Mouse (Mus musculus) forebrain, postnatal 0 days (tissue): ENCODE data around the gene Hat1. TPM values are rescaled to one million over a fixed set of nuclear protein-coding genes. Genes with fewer than 3 reads are reported as not detected.
"Not testable (repeated sequence)": the region's sequence is repeated elsewhere in the genome, so short reads cannot be mapped to it uniquely, and the experiment has no call there.

Experiments used
- ATAC-seq: fragments of 200-750 bp; cut with Nextera tagmentation; 2 replicates; pipeline ENCODE4 v1.8.0; 2017; ENCODE audit warnings: mild to moderate bottlenecking, moderate library complexity
- DNase-seq: peaks from one replicate; pipeline ENCODE4 v3.0.0-alpha.2; 2015
- H3K27ac ChIP-seq: fragments of 300-500 bp; sonication (generic); 2 replicates; pipeline ENCODE4 v1.5.1; 2014; ENCODE audit warnings: low read depth, mild to moderate bottlenecking, antibody characterized with exemption, low read length, moderate library complexity, mixed read lengths
- H3K27me3 ChIP-seq: fragments of 300-500 bp; sonication (generic); 2 replicates; pipeline ENCODE4 v1.6.1; 2014; ENCODE audit warnings: mild to moderate bottlenecking, low read length, mixed read lengths; ENCODE audit not compliant: insufficient read depth
- H3K36me3 ChIP-seq: fragments of 300-500 bp; sonication (generic); 2 replicates; pipeline ENCODE4 v1.6.1; 2014; ENCODE audit warnings: mild to moderate bottlenecking, moderate library complexity; ENCODE audit not compliant: insufficient read depth
- H3K4me1 ChIP-seq: fragments of 300-500 bp; sonication (generic); 2 replicates; pipeline ENCODE4 v1.6.1; 2014; ENCODE audit warnings: antibody characterized with exemption; ENCODE audit not compliant: insufficient read depth
- H3K4me2 ChIP-seq: fragments of 300-500 bp; sonication (generic); 2 replicates; pipeline ENCODE4 v1.6.1; 2014; ENCODE audit warnings: low read depth, mild to moderate bottlenecking, moderate library complexity
- H3K4me3 ChIP-seq: fragments of 300-500 bp; sonication (generic); 2 replicates; pipeline ENCODE4 v1.5.1; 2014; ENCODE audit warnings: low read depth, low read length, mixed read lengths
- H3K9ac ChIP-seq: fragments of 300-500 bp; sonication (generic); 2 replicates; pipeline ENCODE4 v1.6.1; 2014; ENCODE audit warnings: mild to moderate bottlenecking
- H3K9me3 ChIP-seq: fragments of 300-500 bp; sonication (generic); 2 replicates; pipeline ENCODE4 v1.6.1; 2016; ENCODE audit warnings: low read length
- CTCF ChIP-seq: sonication (generic); IDR thresholded peaks from 2 replicates; pipeline ENCODE4 v1.5.1; 2016; ENCODE audit warnings: antibody characterized with exemption, control low read depth, low read depth
- WGBS: fragments of 180-500 bp; shearing (Covaris S2); extraction: QIAGEN DNeasy Blood & Tissue Kit; methylation state at CpG from one replicate; pipeline ENCODE4 v1.1.7; 2014; 5-methylcytosine and 5-hydroxymethylcytosine counted together
- polyA plus RNA-seq: library from polyadenylated mRNA; unstranded; fragments of >200 nt; fragmentation: Nextera tagmentation; extraction: Ambion mirVana; gene quantifications from 2 replicates; pipeline ENCODE4 v1.2.1, GENCODE M21; 2015
- total RNA-seq: library from RNA; depleted of rRNA; stranded (reverse); fragments of >200 nt; gene quantifications from 2 replicates; pipeline ENCODE4 v1.2.3, GENCODE M21; 2014

Gene Hat1
- total and polyA plus RNA-seq, 2 experiments from 2014 or later = 27.1 to 37.1 TPM

DNA sequence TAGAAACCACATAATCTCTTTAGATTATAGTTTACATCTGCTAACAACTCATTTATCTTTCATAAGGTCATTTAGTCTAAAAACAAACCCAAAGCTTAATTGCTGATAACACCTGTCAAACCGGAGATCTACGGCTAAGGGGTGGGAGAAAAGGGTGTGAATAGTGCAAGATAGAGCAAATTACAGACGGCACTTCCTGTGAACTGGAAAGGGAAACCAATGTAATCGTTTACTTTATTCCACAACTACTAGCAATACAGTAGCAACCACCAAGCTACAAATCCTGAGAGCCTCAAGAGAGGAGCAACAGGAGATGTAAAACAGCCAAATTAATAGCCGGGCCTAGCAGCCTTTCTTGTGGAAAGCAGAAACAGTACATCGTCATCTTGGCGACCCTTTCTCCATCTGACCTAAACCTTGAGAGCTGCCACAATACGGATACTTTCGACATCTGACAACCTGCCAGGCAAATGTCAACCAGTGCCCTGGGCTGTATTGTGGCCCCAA, 22.1 kb upstream of the Hat1 start:
- DNase-seq (no peak), ATAC-seq (no peak)
- Histone ChIP-seq H3K4me3 (peak overlapping the region; percentile 93), H3K27ac (peak overlapping the region; percentile 87; the same call in 1 of the 2 replicates), H3K4me2 (peak overlapping the region; percentile 73), H3K27me3 (no peaks in the 10 kb centered on the region), H3K9me3 (no peaks in the 10 kb centered on the region), H3K36me3 (no peaks in the 10 kb centered on the region), H3K4me1 (peaks cover 9% of the 10 kb centered on the region; the same call in 1 of the 2 replicates), H3K9ac (peak overlapping the region; percentile 80)
- no peak for TF ChIP-seq CTCF
- 8% methylated on average over 9 of the region's 9 CpGs for WGBS

DNA sequence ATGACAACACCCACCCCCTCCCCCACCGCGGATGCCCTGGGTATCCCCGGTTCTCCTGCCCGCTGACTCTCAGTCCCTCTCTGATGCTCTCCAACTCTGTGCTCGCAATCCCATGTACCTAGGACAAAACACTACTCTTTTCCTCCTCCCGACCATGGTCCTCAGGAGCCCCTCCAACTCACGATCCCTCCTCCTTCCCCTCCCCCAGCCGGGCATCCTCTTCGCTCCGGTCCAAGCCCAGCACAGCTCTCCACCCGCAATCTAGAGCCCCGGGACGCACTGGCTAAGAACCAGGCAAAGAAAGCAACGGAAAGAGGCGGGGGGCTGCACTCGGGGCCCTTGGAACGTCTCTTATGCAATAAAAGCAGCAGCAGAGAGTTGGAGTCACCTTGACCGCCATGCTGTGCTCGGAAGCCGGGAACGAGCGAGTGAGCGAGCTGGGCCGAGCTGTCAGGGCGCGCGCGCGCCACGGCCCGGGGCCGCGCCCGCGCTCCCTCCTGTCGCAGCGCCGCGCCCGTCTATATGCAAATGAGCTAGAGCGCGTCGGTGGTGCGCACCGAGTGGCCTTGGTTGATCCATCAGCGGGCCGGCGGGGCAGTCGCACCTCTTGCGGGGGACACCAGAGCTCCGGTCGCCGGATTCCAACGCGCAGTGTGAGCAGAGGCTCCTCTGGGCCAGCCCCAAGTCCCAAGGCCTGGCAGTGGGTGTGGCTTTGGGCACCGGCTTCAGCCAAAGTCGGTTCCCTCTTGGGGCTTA, 21.5 kb upstream of the Hat1 start, which contains the start of gene Slc25a12:
Slc25a12 (minus strand) TSS at position 625 of the 756 bp plus-strand sequence.
- peak; percentile 94 for ATAC-seq
- no peak for TF ChIP-seq CTCF
- Histone ChIP-seq H3K27ac (peak within 1 kb of the TSS; percentile 87), H3K4me1 (peaks cover 9% of the 10 kb centered on the region; the same call in 1 of the 2 replicates), H3K36me3 (no peaks in the 10 kb centered on the region), H3K9ac (peak within 1 kb of the TSS; percentile 80), H3K27me3 (no peaks in the 10 kb centered on the region), H3K4me2 (peak within 1 kb of the TSS; percentile 73), H3K9me3 (no peaks in the 10 kb centered on the region), H3K4me3 (peak within 1 kb of the TSS; percentile 93)
- DNase-seq = peak; percentile 91
- 2% methylated on average over 56 of the region's 57 CpGs for WGBS

DNA sequence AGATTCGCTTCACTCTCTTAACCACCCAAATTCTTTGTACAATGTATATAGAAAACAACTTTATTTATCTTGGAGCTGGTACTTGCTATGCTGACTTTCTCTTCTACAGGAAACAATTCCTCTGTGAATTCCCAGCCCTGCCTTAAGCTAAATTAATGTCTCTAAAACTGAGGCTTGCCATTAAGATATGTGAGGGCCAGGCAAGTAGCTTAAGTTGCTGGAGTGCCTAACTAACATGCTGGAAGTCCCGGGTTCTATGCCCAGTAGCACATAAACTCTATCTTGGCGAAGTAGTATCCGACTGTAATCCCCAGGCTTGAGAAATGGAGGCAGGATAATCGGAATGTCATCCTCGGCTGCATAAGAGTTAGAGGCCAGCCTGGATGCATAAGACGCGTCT, 20.7 kb upstream of the Hat1 start:
- ATAC-seq = no peak

DNA sequence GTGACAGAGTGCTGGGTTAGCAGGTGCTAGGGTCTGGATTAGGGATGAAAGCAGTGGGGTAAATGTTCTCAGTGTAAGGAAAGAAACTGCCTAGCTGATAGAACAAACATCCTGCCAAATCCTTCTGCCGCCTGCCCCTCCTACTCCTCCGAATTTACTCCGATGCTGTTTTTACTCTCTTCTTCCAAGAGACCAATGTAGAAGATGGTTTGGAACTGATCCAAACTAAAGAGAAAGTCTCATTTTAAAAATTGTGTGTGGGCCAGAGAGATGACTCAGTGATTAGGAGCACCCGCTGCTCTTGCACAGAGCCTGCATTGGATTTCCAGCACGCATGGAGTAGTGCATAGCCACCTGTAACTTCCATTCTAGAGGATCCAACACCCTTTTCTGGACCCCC, 17.0 kb upstream of the Hat1 start:
- Histone ChIP-seq H3K9me3 (no peaks in the 10 kb centered on the region), H3K4me2 (no peak overlapping the region), H3K4me3 (no peak overlapping the region), H3K9ac (no peak overlapping the region), H3K27me3 (no peaks in the 10 kb centered on the region), H3K27ac (no peak overlapping the region), H3K36me3 (no peaks in the 10 kb centered on the region), H3K4me1 (no peaks in the 10 kb centered on the region)
- WGBS = 49% methylated on average over 5 of the region's 5 CpGs
- TF ChIP-seq CTCF = no peak
- DNase-seq (peak; percentile 46), ATAC-seq (peak; percentile 8; the same call in 1 of the 2 replicates)

More for the DNA sequence above, 20.7 kb upstream of the Hat1 start:
- no peaks in the 10 kb centered on the region for H3K27me3 ChIP-seq
- no peak overlapping the region for H3K9ac ChIP-seq
- no peak overlapping the region for H3K27ac ChIP-seq
- peak overlapping the region; percentile 73 for H3K4me2 ChIP-seq
- WGBS = 37% methylated on average over 8 of the region's 8 CpGs
- H3K36me3 ChIP-seq = no peaks in the 10 kb centered on the region
- no peaks in the 10 kb centered on the region for H3K9me3 ChIP-seq
- peak overlapping the region; percentile 93 for H3K4me3 ChIP-seq
- no peak for DNase-seq
- H3K4me1 ChIP-seq = peaks cover 9% of the 10 kb centered on the region; the same call in 1 of the 2 replicates
- TF ChIP-seq CTCF = no peak

DNA sequence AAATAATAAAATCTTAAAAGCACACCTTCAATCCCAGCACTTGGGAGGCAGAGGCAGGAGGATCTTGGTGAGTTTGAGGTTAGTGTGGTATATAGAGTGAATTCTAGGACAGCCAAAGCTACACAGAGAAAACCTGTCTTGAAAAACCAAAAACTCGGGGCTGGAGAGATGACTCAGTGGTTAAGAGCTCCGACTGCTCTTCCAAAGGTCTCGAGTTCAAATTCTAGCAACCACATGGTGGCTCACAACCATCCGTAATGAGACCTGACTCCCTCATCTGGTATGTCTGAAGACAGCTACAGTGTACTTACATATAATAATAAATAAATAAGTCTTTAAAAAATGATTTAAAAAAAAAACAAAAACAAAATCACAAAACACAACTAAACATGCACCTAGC, 16.5 kb upstream of the Hat1 start:
- H3K27me3 ChIP-seq, H3K4me3 ChIP-seq, H3K9me3 ChIP-seq, DNase-seq, H3K4me1 ChIP-seq, H3K27ac ChIP-seq, H3K9ac ChIP-seq, ATAC-seq, H3K36me3 ChIP-seq, H3K4me2 ChIP-seq: not testable (repeated sequence)
- 93% methylated on average over 4 of the region's 4 CpGs for WGBS

DNA sequence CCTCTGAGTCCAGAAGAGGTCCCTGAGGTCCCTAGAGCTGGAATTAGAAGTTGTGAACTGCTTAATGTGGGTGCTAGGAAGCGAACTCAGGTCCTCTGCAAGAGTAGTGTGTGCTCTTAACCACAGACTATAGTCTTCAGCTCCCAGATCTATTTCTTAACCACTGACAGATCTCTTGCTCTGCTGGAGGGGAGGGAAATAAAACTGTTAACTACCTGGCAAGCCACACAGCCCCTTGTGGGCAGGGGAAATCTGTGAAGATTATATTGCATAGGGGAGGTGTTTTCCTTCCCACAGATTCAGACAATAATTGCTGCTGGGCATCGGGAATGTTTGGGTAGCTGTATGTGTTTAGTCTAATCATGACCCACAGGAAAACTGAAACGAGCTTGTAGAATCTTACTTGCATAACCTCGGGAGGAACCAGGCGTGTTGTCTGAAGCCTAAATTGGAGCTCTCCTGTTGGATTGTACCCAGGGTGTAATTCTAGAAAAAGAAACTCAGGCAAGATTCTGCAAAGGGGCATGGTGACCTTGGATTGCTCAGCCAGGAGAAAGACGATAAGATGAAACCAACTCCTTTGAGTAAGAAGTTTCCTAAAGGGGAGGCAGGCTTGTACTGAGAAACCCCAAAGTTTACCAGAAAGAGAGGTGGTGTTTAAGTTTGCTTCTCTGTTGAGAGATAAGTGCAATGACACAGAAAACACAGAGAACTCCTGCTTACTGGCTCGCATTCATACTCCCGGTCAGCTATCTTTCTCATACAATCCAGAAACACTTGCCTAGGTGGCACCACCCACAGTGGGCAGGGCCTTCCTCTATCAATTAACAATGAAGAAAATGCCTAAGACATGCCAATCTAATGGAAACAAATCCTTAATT, 14.2 kb upstream of the Hat1 start:
- WGBS = 71% methylated on average over 8 of the region's 8 CpGs
- ATAC-seq = no peak
- H3K9ac ChIP-seq = no peak overlapping the region

More for the DNA sequence above, 14.2 kb upstream of the Hat1 start:
- Histone ChIP-seq H3K27ac (no peak overlapping the region), H3K27me3 (no peaks in the 10 kb centered on the region), H3K9me3 (no peaks in the 10 kb centered on the region), H3K4me2 (no peak overlapping the region), H3K4me1 (no peaks in the 10 kb centered on the region), H3K4me3 (no peak overlapping the region), H3K36me3 (no peaks in the 10 kb centered on the region)
- DNase-seq = no peak
- TF ChIP-seq CTCF = no peak
